Mouse (Mus musculus) bone marrow, adult 2 months (tissue): ENCODE data around the gene B3gnt8.

Source experiments
- CTCF ChIP-seq: fragments of 200-500 bp; IDR thresholded peaks from 2 replicates; pipeline ENCODE4 v1.5.1; 2011; ENCODE audit warnings: low read length, control low read depth; ENCODE audit not compliant: control insufficient read depth, insufficient read depth
- POLR2A ChIP-seq: fragments of 200-500 bp; IDR thresholded peaks from 2 replicates; pipeline ENCODE4 v1.6.1; 2011; ENCODE audit warnings: low read depth, mild to moderate bottlenecking, control low read depth, low read length, borderline replicate concordance; ENCODE audit not compliant: control insufficient read depth

GRCm38 (mm10) chr7:25639754-25640153 lies 13.3 kb downstream of the B3gnt8 start:
- TF ChIP-seq CTCF (no peak), POLR2A (no peak)
